Mouse (Mus musculus): ENCODE results near the gene Mapk1ip1. TPM values are rescaled to one million over a fixed set of nuclear protein-coding genes. Genes with fewer than 3 reads are reported as not detected.
A peak's percentile ranks its signal among the peaks of the same experiment; 100 is the strongest.

The Mapk1ip1 gene
- total and polyA plus RNA-seq, 3 experiments, result 18.4 to 65.6 (median 22.4) TPM

GRCm38 (mm10) chr7:138845111-138845510, 962 bp downstream of the Mapk1ip1 start:
- Histone ChIP-seq H3K79me2 (replicated peaks; ENCODE audit: control insufficient read depth, insufficient read depth, low read length) (peaks cover 5% of the 10 kb centered on the region), H3K9ac (ENCODE audit: low read depth, low read length) (peak overlapping the region; percentile 33), H3K27ac (peak overlapping the region; percentile 99), H3K36me3 (ENCODE audit: control insufficient read depth, insufficient read depth, low read length) (peaks cover 8% of the 10 kb centered on the region), H3K4me3 (peak overlapping the region; percentile 75), H3K27me3 (ENCODE audit: control insufficient read depth, insufficient read depth, low read length) (no peaks in the 10 kb centered on the region), H3K4me1 (ENCODE audit: control insufficient read depth, insufficient read depth, low read length) (peaks cover 14% of the 10 kb centered on the region)
- intact Hi-C loops (cut with DNase I), result loop anchor here (5.0 kb wide), 1 partner anchor 62 kb away; the partner anchor contains the start of gene Bnip3
- TF ChIP-seq CTCF (IDR thresholded peaks at IDR 0.05) (no peak), EP300 (IDR thresholded peaks at IDR 0.05; ENCODE audit: insufficient read depth, low read depth, low read length) (no peak), POLR2A (IDR thresholded peaks at IDR 0.05; ENCODE audit: insufficient read depth, low read depth, low read length) (no peak)
- WGBS, result 20% methylated on average over 8 of the region's 8 CpGs
- no peak for DNase-seq

- DNase-seq, result no peak
- intact Hi-C loops (cut with DNase I), result loop anchor here (1.0 kb wide), 1 partner anchor 78 kb away; no protein-coding TSS in a partner anchor
- no peaks in the 10 kb centered on the region for H3K27me3 ChIP-seq (ENCODE audit: control insufficient read depth, insufficient read depth, low read length)
- no peak overlapping the region for H3K9ac ChIP-seq (ENCODE audit: low read depth, low read length)
- TF ChIP-seq EP300 (IDR thresholded peaks at IDR 0.05; ENCODE audit: insufficient read depth, low read depth, low read length) (no peak), POLR2A (IDR thresholded peaks at IDR 0.05; ENCODE audit: insufficient read depth, low read depth, low read length) (no peak), CTCF (IDR thresholded peaks at IDR 0.05) (no peak)
- peaks cover 2% of the 10 kb centered on the region; the same call in 1 of the 2 replicates for H3K36me3 ChIP-seq (ENCODE audit: control insufficient read depth, insufficient read depth, low read length)
- peaks cover 13% of the 10 kb centered on the region for H3K4me1 ChIP-seq (ENCODE audit: control insufficient read depth, insufficient read depth, low read length)
- no peak overlapping the region for H3K4me3 ChIP-seq
- 87% methylated on average over 4 of the region's 4 CpGs for WGBS
- H3K79me2 ChIP-seq (replicated peaks; ENCODE audit: control insufficient read depth, insufficient read depth, low read length), result peaks cover 5% of the 10 kb centered on the region
- H3K27ac ChIP-seq, result no peak overlapping the region
Observed at GRCm38 (mm10) chr7:138843421-138843820, 2.7 kb downstream of the Mapk1ip1 start.

GRCm38 (mm10) chr7:138841436-138842151, 4.5 kb downstream of the Mapk1ip1 start:
- TF ChIP-seq CTCF (IDR thresholded peaks at IDR 0.05), result no peak
- TF ChIP-seq POLR2A (IDR thresholded peaks at IDR 0.05; ENCODE audit: insufficient read depth, low read depth, low read length), result no peak
- TF ChIP-seq EP300 (IDR thresholded peaks at IDR 0.05; ENCODE audit: insufficient read depth, low read depth, low read length), result no peak
- Histone ChIP-seq H3K27me3 (ENCODE audit: control insufficient read depth, insufficient read depth, low read length) (no peaks in the 10 kb centered on the region), H3K4me3 (no peak overlapping the region), H3K27ac (no peak overlapping the region), H3K4me1 (ENCODE audit: control insufficient read depth, insufficient read depth, low read length) (peaks cover 11% of the 10 kb centered on the region), H3K9ac (ENCODE audit: low read depth, low read length) (no peak overlapping the region), H3K36me3 (ENCODE audit: control insufficient read depth, insufficient read depth, low read length) (peaks cover 2% of the 10 kb centered on the region; the same call in 1 of the 2 replicates), H3K79me2 (replicated peaks; ENCODE audit: control insufficient read depth, insufficient read depth, low read length) (peaks cover 2% of the 10 kb centered on the region)
- intact Hi-C loops (cut with DNase I), result no loop called here
- DNase-seq, result no peak
- WGBS, result 65% methylated on average over 3 of the region's 3 CpGs

- H3K9ac ChIP-seq (ENCODE audit: low read depth, low read length), result no peak overlapping the region
- peaks cover 2% of the 10 kb centered on the region; the same call in 1 of the 2 replicates for H3K36me3 ChIP-seq (ENCODE audit: control insufficient read depth, insufficient read depth, low read length)
- DNase-seq, result peak; percentile 74 to 84
- H3K79me2 ChIP-seq (replicated peaks; ENCODE audit: control insufficient read depth, insufficient read depth, low read length), result 0 out of 2 replicates have a peak, but pooled peaks cover 2% of the 10 kb centered on the region
- intact Hi-C loops (cut with DNase I), result loop anchor here (1.0 kb wide), 1 partner anchor 83 kb away; no protein-coding TSS in a partner anchor
- no peak overlapping the region for H3K27ac ChIP-seq
- no peaks in the 10 kb centered on the region for H3K27me3 ChIP-seq (ENCODE audit: control insufficient read depth, insufficient read depth, low read length)
- TF ChIP-seq CTCF (IDR thresholded peaks at IDR 0.05), result peak; percentile 78
- TF ChIP-seq EP300 (IDR thresholded peaks at IDR 0.05; ENCODE audit: insufficient read depth, low read depth, low read length), result peak; percentile 82
- no peak for TF ChIP-seq POLR2A (IDR thresholded peaks at IDR 0.05; ENCODE audit: insufficient read depth, low read depth, low read length)
- WGBS, result 56% methylated on average over 4 of the region's 4 CpGs
- H3K4me1 ChIP-seq (ENCODE audit: control insufficient read depth, insufficient read depth, low read length), result peaks cover 11% of the 10 kb centered on the region
- no peak overlapping the region for H3K4me3 ChIP-seq
Observed at GRCm38 (mm10) chr7:138840594-138841021, 5.5 kb downstream of the Mapk1ip1 start.

GRCm38 (mm10) chr7:138835028-138835427, 11.0 kb downstream of the Mapk1ip1 start:
- Histone ChIP-seq H3K4me1 (ENCODE audit: control insufficient read depth, insufficient read depth, low read length) (no peaks in the 10 kb centered on the region), H3K27ac (no peak overlapping the region), H3K4me3 (no peak overlapping the region), H3K9ac (ENCODE audit: low read depth, low read length) (no peak overlapping the region), H3K36me3 (ENCODE audit: control insufficient read depth, insufficient read depth, low read length) (no peaks in the 10 kb centered on the region), H3K27me3 (ENCODE audit: control insufficient read depth, insufficient read depth, low read length) (no peaks in the 10 kb centered on the region), H3K79me2 (replicated peaks; ENCODE audit: control insufficient read depth, insufficient read depth, low read length) (no peaks in the 10 kb centered on the region)
- TF ChIP-seq EP300 (IDR thresholded peaks at IDR 0.05; ENCODE audit: insufficient read depth, low read depth, low read length), result no peak
- TF ChIP-seq POLR2A (IDR thresholded peaks at IDR 0.05; ENCODE audit: insufficient read depth, low read depth, low read length), result no peak
- peak; percentile 25 for TF ChIP-seq CTCF (IDR thresholded peaks at IDR 0.05)
- whole genome bisulfite sequencing, result 73% methylated on average over 3 of the region's 3 CpGs
- DNase-seq, result no peak
- intact Hi-C loops (cut with DNase I), result no loop called here

GRCm38 (mm10) chr7:138827812-138828211, 18.3 kb downstream of the Mapk1ip1 start:
- no peak overlapping the region for H3K4me3 ChIP-seq
- WGBS, result 14% methylated on average over 11 of the region's 11 CpGs
- intact Hi-C loops (cut with DNase I), result loop anchor here (1.0 to 5.0 kb wide), 2 partner anchors 94 to 1351 kb away; no protein-coding TSS in a partner anchor
- no peaks in the 10 kb centered on the region for H3K27me3 ChIP-seq (ENCODE audit: control insufficient read depth, insufficient read depth, low read length)
- no peak for TF ChIP-seq POLR2A (IDR thresholded peaks at IDR 0.05; ENCODE audit: insufficient read depth, low read depth, low read length)
- no peak for TF ChIP-seq EP300 (IDR thresholded peaks at IDR 0.05; ENCODE audit: insufficient read depth, low read depth, low read length)
- TF ChIP-seq CTCF (IDR thresholded peaks at IDR 0.05), result peak; percentile 98
- no peak overlapping the region for H3K9ac ChIP-seq (ENCODE audit: low read depth, low read length)
- no peaks in the 10 kb centered on the region for H3K79me2 ChIP-seq (replicated peaks; ENCODE audit: control insufficient read depth, insufficient read depth, low read length)
- no peaks in the 10 kb centered on the region for H3K4me1 ChIP-seq (ENCODE audit: control insufficient read depth, insufficient read depth, low read length)
- no peak overlapping the region for H3K27ac ChIP-seq
- peak; percentile 49 to 74 for DNase-seq
- H3K36me3 ChIP-seq (ENCODE audit: control insufficient read depth, insufficient read depth, low read length), result no peaks in the 10 kb centered on the region

All from heart, adult 2 months (tissue).